Mouse (Mus musculus) macrophage (primary cell): Measurements from ENCODE around the gene Golgb1. TPM values are rescaled to one million over a fixed set of nuclear protein-coding genes. Genes with fewer than 3 reads are reported as not detected.

Experiments
- H3K27ac ChIP-seq: fragments of 350-480 bp; formaldehyde crosslinking; 2 replicates; pipeline ENCODE4 v1.9.0; 2021
- H3K36me3 ChIP-seq: fragments of 350-480 bp; formaldehyde crosslinking; 2 replicates; pipeline ENCODE4 v1.9.0; 2021; ENCODE audit errors: inconsistent target
- H3K4me3 ChIP-seq: fragments of 350-480 bp; formaldehyde crosslinking; 2 replicates; pipeline ENCODE4 v1.9.0; 2021; ENCODE audit errors: inconsistent target
- H3K79me2 ChIP-seq: fragments of 350-480 bp; formaldehyde crosslinking; 2 replicates; pipeline ENCODE4 v1.9.0; 2021; ENCODE audit errors: inconsistent target
- WGBS: methylation state at CpG from one replicate; pipeline ENCODE4 v1.1.7; 2026; ENCODE audit warnings: inconsistent platforms; ENCODE audit not compliant: missing documents; 5-methylcytosine and 5-hydroxymethylcytosine counted together
- polyA plus RNA-seq: library from polyadenylated mRNA; stranded (reverse); fragments of 250-400 nt; gene quantifications from 3 replicates; pipeline ENCODE4 v1.2.4, GENCODE M21; 2018; ENCODE audit warnings: inconsistent platforms

Golgb1 gene
- polyA plus RNA-seq, 1 experiment from 2014 or later, result 49.2 TPM

DNA sequence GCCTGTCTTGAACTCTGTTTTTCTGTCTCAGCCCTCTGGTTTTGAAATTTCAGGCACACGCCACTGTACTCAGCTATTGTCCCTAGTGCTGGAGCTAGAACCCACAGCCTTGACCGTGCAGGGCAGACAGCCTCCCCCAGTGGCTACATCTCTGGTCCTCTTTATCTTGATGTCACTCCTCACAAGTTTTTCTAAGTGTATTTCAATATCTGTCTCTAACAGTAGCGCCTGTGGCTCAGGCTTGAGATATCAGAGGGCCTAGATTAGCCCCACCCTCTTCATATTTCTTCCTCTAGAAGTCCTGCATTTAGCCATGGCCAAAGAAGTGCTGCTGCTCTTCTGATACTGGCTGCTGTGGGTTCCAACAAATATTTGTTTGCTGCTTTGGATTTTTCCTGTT lies 15.6 kb downstream of the Golgb1 start:
- 100% methylated on average over 3 of the region's 3 CpGs for whole genome bisulfite sequencing
- Histone ChIP-seq H3K4me3 (no peak overlapping the region), H3K36me3 (peaks cover 85% of the 10 kb centered on the region), H3K79me2 (no peaks in the 10 kb centered on the region; the same call in 1 of the 2 replicates), H3K27ac (no peak overlapping the region)

DNA sequence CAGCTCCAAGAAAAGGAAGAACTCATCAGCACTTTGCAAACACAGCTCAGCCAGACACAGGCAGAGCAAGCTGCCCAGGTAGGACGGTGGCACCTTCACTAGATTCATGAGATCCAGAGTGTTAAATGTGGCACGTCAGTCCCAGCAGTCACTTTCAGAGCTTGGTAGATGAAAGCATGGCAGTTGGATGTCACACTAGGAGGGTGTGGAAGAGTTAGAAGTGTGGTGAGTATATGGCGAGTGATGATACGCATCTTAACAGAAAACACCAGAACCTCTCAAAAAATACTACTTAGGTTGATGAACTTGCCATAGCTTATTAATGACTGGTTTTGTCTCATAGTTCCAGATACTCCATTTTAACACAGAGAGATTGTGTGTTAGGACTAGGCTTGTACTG lies 16.5 kb downstream of the Golgb1 start:
- Histone ChIP-seq H3K4me3 (no peak overlapping the region), H3K27ac (no peak overlapping the region), H3K36me3 (peaks cover 85% of the 10 kb centered on the region), H3K79me2 (no peaks in the 10 kb centered on the region)
- 95% methylated on average over 4 of the region's 4 CpGs for WGBS

DNA sequence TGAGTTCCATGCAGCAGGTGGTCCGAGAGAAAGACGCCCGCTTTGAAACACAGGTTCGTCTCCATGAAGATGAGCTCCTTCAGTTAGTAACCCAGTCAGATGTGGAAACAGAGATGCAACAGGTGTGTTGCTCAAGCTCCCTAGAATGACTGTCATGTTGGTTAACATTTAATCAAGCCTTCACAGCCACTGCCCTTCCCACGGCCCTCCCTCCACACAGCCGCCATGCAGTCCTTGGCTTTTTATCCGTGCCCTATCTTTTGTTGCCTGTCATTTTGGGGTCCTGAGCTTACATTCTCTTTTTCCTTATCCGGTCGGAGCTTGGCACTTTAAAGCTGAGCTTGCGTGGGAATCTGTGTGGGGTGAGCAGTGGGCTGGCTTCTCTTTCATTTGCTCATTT lies 18.4 kb downstream of the Golgb1 start:
- no peaks in the 10 kb centered on the region for H3K79me2 ChIP-seq
- H3K4me3 ChIP-seq, result no peak overlapping the region
- no peak overlapping the region for H3K27ac ChIP-seq
- peaks cover 87% of the 10 kb centered on the region for H3K36me3 ChIP-seq
- WGBS, result 100% methylated on average over 10 of the region's 10 CpGs

DNA sequence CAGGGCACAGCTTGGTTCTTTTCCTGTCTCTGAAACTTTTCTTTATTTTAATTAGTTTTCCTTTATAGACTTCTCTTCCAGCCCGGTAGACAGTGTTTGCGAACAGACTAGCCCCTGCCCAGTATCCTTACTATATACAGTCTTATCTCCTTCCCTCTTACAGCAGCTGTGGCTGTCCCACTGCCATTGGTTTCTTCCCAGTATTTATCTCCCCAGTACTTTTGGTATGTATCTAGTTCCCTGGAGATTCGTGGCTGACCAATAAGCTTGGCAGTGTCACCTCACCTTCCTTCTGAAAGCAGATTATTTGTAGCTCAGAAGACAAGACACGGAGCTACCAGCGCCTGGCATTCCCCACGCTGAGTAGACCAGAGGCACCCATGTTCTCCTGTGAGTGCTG lies 21.8 kb downstream of the Golgb1 start:
- Histone ChIP-seq H3K4me3 (no peak overlapping the region), H3K27ac (no peak overlapping the region), H3K79me2 (no peaks in the 10 kb centered on the region), H3K36me3 (peaks cover 93% of the 10 kb centered on the region)
- WGBS, result 93% methylated on average over 6 of the region's 6 CpGs

DNA sequence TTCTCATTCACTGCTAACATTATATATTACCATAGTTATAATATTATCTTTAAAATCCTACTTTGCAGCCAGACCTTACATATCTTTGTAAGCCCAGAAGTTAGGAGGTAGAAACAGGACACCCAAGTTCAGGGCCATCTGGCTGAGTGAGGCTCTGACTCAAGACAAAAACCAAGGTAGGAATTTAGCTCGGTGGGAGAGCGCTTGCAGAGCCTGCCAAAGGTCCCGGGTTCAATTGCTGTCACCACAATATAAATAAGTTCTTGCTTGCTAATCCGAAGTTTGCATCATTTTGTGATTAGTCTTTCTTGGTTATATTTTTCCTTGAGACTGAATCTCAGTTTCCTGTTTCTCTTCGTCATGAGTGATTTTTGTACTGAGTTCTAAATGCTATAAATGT lies 28.2 kb downstream of the Golgb1 start:
- no peak overlapping the region for H3K4me3 ChIP-seq
- WGBS, result 92% methylated on average over 4 of the region's 5 CpGs
- peaks cover 84% of the 10 kb centered on the region for H3K36me3 ChIP-seq

DNA sequence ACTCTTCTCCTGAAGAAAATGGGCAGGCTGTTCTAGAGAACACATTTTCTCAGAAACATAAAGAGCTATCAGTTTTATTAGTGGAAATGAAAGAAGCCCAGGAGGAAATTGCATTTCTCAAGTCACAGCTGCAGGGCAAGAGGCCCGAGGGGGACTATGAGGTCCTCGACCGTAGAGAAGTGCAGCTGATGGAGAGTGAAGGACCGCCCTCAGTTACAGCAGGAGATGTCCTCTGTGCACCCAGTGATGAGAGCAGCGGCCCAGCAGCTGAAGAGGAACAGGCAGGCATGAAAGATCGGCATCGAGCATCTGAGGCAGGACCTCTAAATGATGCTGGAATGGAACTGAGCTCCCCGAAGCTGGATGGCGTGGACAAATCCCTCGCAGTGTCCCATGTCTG lies 37.0 kb downstream of the Golgb1 start:
- Histone ChIP-seq H3K27ac (no peak overlapping the region), H3K4me3 (no peak overlapping the region), H3K36me3 (peaks cover 77% of the 10 kb centered on the region), H3K79me2 (no peaks in the 10 kb centered on the region)
- 81% methylated on average over 10 of the region's 10 CpGs for WGBS

More for the DNA sequence above, 28.2 kb downstream of the Golgb1 start:
- Histone ChIP-seq H3K79me2 (no peaks in the 10 kb centered on the region), H3K27ac (no peak overlapping the region)

DNA sequence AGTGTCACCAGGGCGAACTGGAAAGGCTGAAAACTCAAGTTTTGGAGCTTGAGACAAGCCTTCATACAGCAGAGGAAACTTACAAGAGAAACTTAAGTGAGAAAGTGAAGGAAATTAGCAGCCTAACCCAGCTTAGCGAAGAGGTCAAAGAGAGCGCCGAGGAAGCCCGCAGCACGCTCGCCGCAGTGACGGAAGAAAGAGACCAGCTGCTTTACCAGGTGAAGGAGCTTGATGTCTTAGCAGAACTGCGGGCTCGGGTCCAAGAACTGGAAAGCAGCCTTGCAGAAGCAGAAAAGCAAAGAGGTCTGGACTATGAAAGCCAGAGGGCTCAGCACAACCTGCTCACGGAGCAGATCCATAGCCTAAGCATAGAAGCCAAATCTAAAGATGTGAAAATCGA lies 37.4 kb downstream of the Golgb1 start:
- Histone ChIP-seq H3K27ac (no peak overlapping the region), H3K4me3 (no peak overlapping the region), H3K36me3 (peaks cover 76% of the 10 kb centered on the region), H3K79me2 (no peaks in the 10 kb centered on the region)
- 92% methylated on average over 13 of the region's 13 CpGs for WGBS

DNA sequence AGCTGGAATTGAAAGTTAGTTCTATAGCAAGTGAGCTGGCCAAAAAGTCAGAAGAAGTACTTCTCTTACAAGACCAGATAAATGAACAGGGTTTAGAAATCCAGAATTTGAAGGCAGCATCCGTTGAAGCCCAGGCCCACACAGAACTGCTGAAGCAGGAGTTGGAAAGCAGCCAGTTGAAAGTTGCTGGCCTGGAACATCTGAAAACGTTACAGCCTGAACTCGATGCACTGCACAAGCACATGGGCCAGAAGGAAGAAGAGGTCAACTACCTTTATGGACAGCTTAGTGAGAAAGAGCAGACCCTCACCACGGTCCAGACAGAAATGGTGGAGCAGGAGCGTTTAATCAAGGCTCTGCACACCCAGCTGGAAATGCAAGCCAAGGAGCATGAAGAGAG lies 39.3 kb downstream of the Golgb1 start:
- Histone ChIP-seq H3K36me3 (peaks cover 75% of the 10 kb centered on the region), H3K79me2 (no peaks in the 10 kb centered on the region), H3K4me3 (no peak overlapping the region), H3K27ac (no peak overlapping the region)
- WGBS, result 88% methylated on average over 5 of the region's 5 CpGs

DNA sequence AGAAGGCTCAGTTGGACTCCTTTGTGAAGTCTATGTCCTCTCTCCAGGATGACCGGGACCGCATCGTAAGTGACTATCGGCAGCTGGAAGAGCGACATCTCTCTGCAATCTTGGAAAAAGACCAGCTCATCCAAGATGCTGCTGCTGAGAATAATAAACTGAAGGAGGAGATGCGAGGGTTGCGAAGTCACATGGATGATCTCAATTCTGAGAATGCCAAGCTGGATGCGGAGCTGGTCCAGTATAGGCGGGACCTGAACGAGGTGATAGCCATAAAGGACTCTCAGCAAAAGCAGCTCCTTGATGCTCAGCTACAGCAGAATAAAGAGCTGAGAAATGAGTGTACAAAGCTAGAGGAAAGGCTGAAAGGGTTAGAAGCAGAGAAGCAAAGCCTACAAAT lies 43.6 kb downstream of the Golgb1 start:
- Histone ChIP-seq H3K27ac (no peak overlapping the region), H3K79me2 (no peaks in the 10 kb centered on the region), H3K36me3 (peaks cover 66% of the 10 kb centered on the region), H3K4me3 (no peak overlapping the region)
- 92% methylated on average over 10 of the region's 10 CpGs for WGBS

DNA sequence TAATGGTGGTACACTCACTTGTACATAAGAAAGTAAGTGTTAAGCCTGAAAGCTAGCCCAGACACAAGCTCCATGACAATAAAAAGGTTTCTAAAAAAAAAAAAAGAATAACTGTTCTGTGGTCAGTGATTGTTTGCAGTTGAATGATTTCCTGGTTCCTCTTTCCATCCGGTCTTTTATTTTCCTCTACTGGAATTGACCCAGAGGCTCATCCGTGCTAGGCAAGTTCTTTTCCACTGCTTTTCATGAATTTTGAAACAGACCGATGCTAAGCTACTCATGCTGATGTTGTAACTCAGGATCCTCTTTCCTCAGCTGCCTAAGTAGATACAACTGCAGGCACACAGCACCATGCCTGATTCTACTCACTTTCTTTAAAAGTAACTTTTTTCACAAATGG lies 45.5 kb downstream of the Golgb1 start:
- H3K79me2 ChIP-seq, result no peaks in the 10 kb centered on the region
- H3K27ac ChIP-seq, result no peak overlapping the region
- WGBS, result 8% methylated on average over 3 of the region's 3 CpGs
- peaks cover 65% of the 10 kb centered on the region for H3K36me3 ChIP-seq
- H3K4me3 ChIP-seq, result no peak overlapping the region

DNA sequence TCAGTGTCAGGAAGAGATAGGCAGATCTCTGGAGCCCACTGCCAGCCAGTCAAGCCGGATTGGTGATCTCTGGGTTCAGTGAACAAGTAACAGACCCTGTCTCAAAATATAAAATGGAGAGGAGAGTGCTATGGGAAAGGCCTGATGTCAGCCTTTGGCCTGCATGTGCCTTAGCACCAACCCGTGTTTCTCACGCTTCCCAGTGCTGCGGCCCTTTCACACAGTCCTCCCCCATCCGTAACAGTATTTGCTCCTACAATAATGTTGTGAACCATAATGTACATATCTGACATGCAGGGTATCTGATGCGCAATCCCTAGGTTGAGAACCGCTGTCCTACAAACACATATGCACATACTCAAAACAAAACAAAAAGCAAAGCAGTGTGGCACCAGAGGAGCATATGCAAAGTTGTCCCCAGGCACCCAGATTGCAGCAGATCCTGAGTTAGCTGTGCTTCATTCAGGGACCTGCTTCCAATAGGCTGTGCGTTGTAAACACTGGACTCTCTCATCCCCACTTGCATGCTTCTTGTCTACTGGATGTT lies 46.2 kb downstream of the Golgb1 start:
- Histone ChIP-seq H3K27ac (no peak overlapping the region), H3K36me3 (peaks cover 67% of the 10 kb centered on the region), H3K79me2 (no peaks in the 10 kb centered on the region), H3K4me3 (no peak overlapping the region)
- WGBS, result 92% methylated on average over 8 of the region's 8 CpGs

DNA sequence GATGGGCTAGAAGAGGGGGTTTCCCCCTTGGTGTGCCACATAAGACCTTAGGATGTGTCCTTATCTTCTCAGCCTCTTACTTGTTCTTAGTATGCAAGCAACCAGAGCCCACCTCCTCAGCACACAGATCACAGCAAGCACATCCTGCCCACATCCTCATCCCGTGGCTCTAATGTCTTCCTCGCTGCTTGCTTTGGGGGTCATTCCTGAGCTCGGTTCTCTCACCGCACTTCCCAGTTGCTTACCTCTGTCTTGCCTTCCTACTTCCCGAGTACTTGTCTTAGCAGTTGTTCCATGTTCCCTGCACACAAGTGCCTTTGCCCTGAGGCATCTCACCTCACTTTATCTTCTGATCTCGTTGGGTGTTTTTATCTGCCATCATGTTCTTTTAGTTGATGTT lies 47.0 kb downstream of the Golgb1 start:
- Histone ChIP-seq H3K27ac (no peak overlapping the region), H3K79me2 (no peaks in the 10 kb centered on the region), H3K36me3 (peaks cover 67% of the 10 kb centered on the region), H3K4me3 (no peak overlapping the region)
- WGBS, result 86% methylated on average over 6 of the region's 6 CpGs

DNA sequence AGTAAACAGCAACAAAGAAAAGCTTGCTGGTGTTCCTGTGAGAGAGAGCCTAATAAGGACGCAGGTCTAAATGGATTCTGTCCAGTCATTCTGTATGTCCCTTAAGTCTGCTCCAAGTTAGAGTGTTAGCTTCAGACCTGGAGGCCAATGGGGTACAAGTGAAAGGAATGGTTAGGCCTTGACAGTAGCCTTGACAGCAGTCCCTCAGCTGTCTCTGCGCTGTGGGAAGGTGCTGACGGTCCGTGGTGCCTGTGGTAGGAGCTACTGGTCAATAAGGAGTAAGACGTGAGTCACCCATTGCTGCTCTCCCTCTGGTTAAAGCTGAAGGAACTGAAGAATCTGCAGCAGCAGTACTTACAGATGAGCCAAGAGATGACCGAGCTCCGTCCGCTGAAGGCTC lies 49.4 kb downstream of the Golgb1 start:
- Histone ChIP-seq H3K27ac (no peak overlapping the region), H3K4me3 (no peak overlapping the region), H3K36me3 (peaks cover 69% of the 10 kb centered on the region), H3K79me2 (no peaks in the 10 kb centered on the region)
- WGBS, result 93% methylated on average over 8 of the region's 8 CpGs

DNA sequence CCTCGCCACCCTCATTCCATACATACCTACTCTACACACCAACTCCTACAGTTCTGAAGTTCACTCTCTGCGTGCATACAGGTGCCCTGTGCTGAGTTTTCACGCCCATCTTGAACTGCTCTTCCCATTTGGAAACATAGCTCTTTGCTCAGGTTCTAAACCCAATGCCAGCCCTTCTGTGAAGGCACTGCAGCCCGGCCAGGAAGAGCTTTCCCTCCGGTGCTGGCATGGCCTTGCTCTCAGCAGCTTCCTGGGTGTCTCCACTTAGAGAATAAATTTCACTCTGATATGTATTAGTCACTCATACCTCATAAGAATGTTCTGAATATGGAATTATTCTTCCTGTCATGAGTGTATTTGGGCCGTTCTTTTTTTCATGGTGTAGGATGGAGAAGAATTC lies 50.4 kb downstream of the Golgb1 start:
- WGBS, result 98% methylated on average over 6 of the region's 6 CpGs
- H3K36me3 ChIP-seq, result peaks cover 67% of the 10 kb centered on the region
- no peak overlapping the region for H3K4me3 ChIP-seq
- no peaks in the 10 kb centered on the region for H3K79me2 ChIP-seq
- no peak overlapping the region for H3K27ac ChIP-seq

DNA sequence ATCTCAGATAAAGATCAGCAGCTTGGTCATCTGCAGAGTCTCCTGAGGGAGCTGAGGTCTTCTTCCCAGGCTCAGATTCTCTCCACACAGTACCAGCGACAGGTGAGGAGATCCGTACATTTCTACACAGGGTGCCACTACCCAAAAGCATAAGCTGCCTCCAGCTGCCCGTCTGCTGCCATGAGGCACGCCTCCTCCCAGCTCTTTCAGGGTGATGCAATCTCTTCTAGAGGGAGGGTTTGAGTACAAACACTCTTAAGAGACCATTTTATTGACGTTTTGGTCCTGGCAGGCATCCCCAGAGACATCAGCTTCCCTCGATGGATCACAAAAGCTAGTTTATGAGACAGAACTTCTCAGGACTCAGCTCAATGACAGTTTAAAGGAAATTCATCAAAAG lies 50.9 kb downstream of the Golgb1 start:
- WGBS, result 79% methylated on average over 6 of the region's 6 CpGs

More for the DNA sequence above, 50.9 kb downstream of the Golgb1 start:
- Histone ChIP-seq H3K36me3 (peaks cover 67% of the 10 kb centered on the region), H3K27ac (no peak overlapping the region), H3K79me2 (no peaks in the 10 kb centered on the region), H3K4me3 (no peak overlapping the region)
